Mouse (Mus musculus): ENCODE measurements around the gene Fbxo5.

The Fbxo5 gene

DNA sequence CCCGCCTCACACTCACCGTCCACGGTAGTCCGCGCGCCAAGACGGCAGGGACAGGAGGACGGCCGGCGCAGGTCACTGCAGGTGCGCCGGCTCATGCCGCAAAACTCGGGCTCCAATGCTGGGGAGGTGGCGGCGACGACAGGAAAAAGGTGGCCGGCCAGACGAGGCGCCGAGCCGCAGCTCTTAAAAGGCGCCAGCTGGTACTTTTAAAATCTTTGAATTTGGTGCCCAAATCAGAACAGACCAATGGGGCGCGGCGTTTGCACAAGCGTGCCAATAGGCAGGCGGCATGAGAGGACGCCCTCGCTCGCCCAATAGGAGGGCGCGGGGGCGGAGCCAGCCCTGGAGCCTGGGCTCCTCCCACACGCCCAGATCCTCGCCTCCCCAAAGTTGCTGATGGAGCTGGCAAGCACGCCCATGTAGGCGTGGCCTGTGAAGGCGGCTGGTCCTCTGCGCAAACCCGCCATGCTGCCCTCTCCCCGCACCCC lies at the start of gene Fbxo5:
Gene Fbxo5 (minus strand): TSS at position 358 of the 488 bp plus-strand sequence.
- peak; percentile 98 to 99 for DNase-seq

DNA sequence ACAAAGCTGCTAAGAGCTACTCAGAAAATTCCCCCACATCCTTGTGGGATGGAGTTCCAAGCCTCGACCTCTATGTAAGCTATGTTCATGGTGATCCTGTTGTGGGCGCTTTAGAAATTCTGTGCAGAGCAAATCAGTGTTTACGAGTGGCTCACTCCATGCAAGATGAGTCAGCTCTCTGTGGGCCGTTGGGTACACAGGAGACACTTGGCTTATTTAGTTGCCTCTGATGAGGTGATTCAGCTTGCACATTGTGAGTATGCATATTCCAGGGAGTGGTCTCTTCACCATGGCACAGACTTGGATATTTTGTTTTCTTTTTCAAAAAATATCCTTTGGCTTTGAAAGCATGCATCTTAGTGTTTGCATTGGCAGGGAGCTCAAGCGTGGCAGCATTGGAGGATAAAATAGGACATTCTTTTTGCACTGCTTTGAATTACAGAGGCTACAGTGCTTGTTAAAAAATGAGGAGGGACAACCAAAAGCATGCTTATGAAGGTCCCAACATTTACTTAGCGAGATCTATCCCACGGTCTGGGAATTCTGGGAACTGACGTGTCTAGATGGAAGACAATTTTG lies 48.0 kb upstream of the Fbxo5 start:
- no peak for DNase-seq

DNA sequence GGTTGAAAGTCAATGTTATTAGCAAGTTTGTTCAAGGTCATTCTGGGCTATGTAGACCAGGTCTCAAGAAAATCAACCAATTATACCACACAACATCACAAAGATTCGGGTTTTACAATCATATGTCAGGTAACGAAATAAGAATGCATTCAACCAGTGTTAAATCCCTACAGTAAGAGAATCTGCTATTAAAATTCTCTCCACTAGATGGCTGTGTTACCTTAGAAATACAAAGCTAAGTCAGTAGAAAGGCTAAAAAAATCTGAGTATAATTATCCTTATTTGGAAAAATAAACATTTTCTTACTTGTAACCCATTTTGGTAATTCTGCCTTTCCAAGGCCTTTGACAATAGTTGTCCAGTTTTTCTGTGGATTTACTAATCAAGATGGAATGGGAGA lies 41.5 kb upstream of the Fbxo5 start:
- DNase-seq: no peak

DNA sequence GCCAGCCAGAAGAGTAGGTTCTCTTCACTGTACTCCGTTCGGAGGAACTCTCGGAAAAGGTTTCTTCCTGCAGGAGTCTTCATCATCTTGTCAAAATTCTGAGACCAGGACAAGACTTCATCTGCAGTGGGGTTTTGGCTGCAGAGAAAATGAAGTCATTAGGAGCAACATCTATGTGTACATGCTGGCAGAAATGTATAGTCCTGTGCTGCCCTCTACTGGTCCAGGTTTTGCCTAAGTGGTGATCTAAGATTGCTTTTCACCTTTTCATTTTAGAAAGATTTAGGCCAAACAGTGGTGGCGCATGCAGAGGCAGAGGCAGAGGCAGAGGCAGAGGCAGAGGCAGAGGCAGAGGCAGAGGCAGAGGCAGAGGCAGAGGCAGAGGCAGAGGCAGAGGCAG lies 36.0 kb upstream of the Fbxo5 start:
- peak; percentile 29 to 46 for DNase-seq

DNA sequence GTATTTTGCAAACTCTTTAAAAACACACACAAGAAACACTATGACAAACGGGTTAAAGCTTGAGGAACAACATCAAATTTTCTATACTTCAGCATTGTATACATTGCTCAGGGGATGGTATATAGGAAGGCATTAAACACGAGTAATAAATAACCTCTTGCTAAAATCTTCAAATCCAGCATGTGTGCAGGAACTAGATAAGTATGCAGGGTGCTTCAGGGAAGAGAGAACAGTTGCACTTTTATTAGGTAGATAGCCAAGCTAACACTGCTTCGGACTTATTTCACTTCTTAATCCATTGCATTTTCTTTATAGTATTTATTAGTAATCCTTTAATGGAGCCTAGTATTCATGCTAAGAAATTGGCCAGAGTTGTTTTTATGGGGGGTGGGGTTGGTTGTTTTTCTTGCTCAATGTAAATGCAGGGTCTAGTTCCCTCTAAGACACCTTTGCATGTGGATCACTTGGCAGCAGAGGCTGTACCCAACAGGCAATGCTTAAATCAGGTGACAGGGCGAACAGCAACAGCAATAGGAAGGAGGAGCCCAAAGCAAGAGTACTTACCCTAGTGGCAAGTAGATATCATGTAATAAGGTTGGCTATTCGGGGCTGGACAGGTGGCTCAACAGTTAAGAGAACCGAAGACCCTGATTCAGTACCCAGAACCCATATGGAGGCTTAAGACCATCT lies 21.1 kb upstream of the Fbxo5 start:
- DNase-seq: no peak

DNA sequence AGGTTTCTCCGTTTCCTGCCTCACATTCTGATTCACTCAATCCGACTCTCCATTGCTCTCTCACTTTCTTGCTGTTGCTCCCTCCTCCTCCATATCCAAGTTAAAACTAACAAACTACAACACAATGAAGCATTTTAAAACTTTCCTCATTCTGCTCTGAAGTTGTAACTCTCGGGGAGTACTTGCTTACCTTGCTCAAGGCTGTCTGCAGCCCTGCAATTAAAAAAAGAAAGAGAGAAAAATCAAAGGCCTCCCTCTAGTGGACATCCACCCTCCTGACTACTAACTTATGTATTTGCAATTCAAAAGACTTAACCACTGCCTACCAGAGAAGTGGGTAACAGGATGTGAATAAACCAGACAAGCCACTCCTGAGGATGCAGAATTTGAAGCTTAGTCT lies 19.4 kb upstream of the Fbxo5 start:
- peak; percentile 19 to 44 for DNase-seq

DNA sequence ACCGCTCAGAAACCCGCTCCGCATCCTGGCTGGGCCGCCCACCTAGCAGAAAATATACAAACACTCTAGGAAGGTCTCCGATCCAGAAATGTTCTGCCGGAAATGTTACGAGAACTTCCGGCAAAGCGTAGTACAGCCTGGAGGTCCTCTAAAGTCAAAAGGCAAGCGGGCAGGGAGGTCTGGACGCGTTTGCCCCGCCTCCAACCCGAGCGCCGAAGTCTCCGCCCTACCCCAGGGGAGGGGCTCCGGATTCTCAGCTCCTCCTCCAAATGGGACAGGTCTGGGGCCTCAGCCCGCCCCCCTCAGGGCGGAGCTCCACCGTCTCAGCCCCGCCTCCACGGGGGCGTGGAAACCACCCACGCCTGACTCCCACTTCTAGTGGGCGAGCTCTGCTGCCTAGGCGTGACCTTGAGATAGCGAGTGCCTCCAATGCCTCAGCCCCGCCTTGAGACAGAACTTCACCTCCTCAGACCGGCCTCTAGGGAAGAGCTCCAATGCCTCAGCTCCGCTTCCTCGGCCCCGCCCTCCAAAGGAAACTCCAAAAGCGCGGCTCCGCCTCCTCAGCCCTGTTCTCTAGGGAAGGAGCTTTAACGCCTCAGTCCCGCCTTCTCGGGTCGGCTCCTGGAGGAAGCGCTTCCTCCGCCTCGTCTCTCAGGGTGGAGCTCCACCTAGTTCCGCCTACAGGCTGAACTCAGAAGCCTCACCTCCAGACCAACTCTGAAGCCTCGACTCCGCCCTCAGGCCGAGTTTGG lies 18.5 kb upstream of the Fbxo5 start, which contains the start of gene Mtrf1l:
Gene Mtrf1l (minus strand): TSS at position 171 of the 752 bp plus-strand sequence.
- peak; percentile 89 to 94 for DNase-seq

DNA sequence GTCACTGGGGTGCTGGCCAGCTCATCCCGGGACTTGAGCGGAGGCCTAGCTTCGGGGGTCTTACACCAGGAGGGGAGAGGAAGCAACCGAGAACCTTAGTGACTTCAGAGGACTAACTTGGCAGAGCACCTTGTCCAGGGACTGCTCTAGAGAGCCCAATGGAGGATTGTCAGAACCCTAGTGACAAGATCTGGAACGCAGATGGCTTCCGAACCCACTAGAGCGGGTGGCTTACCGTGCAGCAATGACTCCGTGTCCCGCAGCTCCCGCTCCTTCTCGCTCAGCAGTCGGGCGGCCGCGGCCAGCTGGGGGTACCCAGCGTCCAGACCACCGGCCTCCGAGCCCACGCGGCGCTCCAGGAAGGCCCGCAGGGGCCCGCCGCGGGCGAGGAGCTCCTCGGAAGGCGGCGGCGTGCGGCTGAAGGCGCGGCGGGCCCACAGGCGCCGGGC lies 17.9 kb upstream of the Fbxo5 start:
- DNase-seq: no peak

DNA sequence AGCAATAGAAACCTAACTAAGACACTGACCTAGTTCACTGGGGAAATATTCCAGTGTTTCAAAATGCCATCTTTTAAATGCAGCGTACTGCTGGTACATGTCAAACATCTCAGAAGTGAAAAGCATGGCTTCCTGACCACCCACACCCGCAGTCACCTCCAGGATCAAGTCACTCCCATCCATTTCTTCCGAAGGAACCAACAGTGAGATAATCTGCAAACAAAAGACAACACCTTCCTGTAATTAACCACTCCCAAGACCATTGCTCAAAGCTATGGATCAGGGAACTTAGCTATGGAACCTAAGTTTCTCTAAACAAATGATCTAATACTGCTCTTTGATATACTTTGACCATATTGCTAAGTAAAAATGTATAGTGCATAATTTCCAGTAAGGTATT lies 13.4 kb upstream of the Fbxo5 start:
- DNase-seq: no peak

DNA sequence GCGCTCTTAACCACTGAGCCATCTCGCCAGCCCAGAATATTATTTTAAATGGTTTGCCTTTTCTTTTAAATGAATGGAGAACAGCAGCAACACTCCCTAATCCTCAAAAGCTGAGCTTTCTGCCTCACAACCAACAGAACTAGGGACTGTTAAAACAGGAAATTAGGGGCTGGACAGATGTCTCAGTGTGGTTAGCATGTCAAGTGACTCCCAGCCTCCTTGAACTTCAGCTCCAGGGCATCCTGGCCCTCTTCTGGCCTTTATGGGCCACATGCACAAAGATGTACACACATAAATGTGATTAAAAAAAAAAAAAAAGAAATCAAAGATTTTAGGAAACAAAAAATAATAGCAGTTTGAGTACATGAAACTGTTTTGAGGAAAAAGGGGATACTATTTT lies 10.6 kb upstream of the Fbxo5 start:
- DNase-seq: no peak

DNA sequence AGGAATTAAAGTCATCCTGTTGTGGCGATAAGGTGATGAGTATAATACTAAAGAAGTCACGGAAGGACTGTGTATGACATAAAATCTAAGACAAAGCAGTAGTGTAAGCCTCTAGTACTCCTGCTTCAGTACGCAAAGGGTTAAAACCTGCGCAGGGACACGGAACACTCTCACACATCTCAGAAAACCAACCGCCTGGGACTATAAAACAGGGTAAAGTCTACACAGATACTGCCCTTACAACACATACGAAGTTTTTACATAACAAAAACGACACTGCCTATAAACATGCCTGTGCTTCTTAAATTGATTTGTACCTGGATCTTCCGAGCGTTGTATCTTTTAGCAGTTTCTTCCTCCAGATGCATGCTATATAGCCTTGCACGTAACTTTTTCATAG lies 8.3 kb upstream of the Fbxo5 start:
- no peak for DNase-seq

DNA sequence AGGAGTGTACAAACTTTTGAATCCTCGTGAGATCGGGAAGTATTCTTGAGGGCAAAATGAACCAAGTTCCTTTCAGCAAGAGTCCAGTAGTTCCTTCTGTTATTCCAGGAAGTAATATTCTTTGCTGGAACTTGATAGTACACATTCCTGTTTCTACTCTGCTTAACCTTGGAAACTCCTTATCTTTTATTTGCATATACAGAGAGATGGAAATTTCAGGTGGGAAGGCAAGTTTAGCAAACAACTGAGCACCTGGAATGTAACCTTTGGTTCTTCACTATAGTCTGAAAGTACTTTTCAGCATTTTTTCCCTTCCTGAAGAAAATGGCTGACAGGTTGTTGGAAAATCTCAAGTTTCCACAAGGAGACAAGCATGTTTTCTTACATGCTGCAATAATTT lies 2.3 kb upstream of the Fbxo5 start:
- DNase-seq: no peak

DNA sequence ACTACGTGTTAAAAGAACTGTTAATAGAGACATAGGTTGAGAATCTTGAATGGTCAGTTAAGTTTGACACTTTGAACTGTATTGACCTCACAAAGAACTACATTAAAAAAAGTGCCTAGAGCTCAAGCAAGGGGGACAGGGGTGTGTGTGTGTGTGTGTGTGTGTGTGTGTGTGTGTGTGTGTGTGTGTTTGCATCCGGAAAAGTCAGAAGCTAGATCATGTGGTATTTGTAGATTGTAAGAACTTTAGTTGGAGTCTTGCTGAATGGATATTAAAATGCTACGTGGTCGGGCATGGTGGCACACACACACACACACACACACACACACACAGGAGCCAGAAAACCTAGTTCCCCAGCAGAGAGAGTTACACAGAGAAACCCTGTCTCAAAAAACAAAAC lies 1.6 kb upstream of the Fbxo5 start:
- DNase-seq: no peak

DNA sequence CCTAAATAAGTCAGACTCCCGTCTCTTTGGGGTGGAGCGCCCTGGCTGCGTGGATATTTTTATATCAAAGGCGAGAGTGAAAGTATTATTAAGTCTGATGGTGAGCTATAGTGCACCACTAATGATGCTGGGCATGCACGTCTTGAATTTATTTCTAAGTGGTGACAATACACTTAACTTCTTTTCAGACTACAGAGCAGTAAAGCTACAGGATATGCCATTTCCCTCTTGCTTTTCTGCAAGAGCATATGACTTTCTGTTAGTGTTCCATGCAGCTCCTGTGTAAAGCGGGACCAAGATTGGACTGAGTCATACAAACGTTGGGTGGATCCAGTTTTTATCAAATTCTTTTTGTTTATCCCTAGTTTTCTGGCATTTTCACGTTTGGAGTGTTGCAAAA lies 1.0 kb upstream of the Fbxo5 start:
- no peak for DNase-seq

DNA sequence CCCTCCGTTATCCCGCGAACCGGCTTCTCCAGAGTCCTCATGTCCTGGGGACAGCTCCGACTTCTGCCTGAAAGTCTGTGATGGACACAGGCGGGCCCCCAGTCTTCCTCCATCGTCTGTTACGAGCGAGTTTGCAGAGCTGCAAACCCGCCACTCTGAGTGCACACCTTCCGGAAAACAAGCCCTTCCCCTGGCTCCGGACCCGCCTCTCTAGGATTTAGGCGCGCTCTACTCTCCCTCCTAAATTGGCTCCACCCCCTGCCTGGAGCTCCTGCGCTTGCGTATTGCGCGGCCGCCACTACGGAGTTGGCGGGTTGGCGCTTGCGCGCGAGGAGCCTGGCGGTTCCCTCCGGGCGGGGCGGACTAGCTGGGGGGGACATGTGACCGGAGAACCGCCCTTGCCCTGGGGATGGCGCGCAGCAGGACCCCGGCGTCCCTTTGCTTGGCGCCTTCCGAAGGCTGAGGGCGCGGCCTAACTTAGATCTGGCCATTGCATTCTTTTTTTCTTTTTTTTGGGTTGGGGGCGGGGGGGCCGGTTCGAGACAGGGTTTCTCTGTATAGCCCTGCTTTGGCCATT lies 419 bp upstream of the Fbxo5 start:
- peak; percentile 89 to 97 for DNase-seq

DNA sequence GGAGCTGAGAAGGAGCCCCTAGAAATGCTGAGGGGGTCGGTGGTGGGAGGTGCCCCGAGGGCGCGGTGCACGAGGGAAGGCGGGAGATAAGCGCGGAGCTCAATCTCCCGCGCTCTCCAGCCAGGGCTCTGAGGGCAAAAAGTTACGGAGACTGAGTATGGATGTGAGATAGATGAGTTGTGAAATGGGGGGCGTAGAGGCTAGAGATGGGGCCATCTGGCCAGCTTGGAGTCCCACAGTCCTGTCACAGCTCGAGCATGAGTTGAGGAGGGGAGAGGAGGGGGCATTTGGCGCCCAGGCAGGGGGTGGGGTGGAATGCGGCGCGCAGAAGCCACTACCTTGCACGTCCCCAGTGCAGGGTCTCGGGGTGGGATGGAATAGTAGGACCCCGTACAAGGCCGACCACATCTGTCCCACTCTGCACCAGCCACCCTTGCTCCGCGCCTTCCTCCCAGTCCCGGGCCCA lies 676 bp downstream of the Fbxo5 start:
- DNase-seq: no peak

DNA sequence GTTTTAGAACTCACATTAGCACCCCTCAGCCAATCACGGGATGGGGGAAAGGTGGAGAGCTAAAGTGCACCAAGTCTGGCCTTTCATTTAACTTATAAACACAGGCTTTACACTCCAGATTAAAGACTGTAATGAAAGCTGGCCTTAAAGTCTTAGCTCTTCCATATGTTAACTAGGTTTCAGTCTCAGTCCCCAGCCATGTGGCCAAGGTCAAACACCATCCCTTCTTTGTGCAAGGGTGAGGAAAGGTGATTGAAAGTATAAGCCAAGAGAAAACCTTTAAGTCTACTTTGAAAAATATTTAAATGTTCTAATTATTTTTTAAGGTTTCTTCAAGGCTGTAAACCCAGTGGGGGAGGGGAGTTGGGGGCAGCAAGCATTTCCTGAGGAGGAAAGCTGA lies 1.7 kb downstream of the Fbxo5 start:
- no peak for DNase-seq

DNA sequence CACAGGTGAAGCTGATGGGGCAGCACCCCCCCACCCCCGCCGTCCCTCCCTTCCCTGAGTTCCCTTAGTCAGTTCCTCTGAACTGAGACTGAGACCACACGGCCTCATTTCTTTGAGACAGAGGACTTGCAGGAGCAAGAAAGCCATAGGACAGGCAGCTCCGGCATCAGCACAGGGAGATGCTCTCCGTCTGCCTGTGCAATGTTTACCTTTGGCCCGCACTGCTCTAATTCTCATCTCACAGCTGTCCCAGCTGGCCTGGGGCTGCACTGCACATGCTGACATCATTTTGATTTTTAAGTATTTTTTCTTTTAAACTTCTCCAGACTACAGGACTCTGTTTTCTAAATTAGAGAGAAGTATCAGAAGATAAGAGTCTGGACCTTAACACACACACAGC lies 2.5 kb downstream of the Fbxo5 start:
- no peak for DNase-seq

DNA sequence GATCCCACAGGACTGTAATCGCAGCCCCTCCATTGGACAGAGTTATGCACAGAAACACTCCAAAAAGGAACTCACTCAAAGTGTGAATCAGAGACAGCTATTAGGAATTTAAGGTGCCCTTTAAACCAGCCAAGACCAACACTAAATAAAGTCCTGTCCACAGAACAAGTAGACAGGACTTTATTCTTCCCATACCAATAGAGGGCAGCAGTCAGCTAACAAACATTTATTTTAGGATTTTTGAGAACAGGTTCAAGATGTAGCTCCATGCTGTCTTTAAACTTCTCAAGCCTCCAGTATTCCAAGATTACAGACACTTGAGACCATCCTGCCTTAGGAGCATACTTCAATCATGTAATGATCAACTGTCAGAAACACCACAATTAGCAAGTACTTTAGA lies 4.9 kb downstream of the Fbxo5 start:
- DNase-seq: no peak

DNA sequence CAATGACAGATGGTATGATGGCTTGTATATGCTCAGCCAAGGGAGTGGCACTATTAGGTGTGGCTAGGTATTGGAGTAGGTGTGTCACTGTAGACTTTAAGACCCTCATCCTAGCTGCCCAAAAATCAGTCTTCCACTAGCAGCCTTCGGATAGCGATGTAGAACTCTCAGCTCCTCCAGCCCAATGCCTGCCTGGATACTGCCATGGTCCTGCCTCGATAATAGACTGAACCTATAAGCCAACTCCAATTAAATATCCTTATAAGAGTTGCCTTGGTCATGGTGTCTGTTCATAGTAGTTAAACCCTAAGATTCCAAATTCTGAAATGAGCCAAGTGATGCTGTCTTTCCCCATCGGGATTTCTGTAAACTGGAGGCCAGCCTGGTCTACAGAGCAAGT lies 7.3 kb downstream of the Fbxo5 start:
- DNase-seq: no peak

DNA sequence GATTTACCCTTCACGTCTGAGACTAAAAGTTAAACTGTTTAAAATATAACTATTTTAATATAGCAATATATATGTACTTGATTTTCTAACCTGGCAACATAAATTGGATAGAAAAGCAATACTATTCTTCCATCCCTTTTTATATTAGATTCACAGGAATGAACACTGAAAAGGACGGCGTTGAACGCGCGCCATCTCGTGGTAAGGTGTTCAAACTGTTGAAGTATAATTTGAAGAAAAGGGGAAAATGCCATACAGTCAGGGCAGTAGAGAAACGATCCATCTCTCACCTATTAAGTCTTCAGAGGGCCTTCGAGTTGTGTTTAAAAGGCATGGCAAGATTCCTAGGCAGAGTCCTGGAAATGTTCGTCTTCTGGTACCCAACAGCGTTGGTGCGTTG lies 14.7 kb downstream of the Fbxo5 start:
- DNase-seq: peak; percentile 54 to 68

DNA sequence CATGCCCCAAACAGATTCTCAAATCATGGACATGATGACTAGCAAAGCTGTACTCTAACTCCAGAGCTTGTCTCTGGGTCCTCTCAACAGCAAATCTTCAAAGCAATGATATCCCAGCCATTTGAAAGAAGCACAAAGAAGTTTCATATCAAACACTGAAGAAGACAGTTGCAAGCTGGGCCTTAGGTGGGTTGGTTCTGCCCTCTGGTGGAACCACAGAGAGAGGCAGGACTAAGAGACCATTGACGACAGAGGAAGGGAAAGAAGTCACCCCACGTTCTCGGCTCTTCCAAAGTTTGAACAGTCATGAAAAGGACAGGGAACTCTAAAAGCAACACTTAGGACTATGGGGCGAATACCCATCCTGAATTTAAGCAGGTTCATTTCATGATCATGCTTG lies 18.5 kb downstream of the Fbxo5 start:
- peak in 1 of 2 experiments; percentile 12 for DNase-seq

Measured in cerebellum, postnatal 36 days (tissue).